Comparison of ENCODE assay signal across 1 mouse cellular context in the genomic region with DNA sequence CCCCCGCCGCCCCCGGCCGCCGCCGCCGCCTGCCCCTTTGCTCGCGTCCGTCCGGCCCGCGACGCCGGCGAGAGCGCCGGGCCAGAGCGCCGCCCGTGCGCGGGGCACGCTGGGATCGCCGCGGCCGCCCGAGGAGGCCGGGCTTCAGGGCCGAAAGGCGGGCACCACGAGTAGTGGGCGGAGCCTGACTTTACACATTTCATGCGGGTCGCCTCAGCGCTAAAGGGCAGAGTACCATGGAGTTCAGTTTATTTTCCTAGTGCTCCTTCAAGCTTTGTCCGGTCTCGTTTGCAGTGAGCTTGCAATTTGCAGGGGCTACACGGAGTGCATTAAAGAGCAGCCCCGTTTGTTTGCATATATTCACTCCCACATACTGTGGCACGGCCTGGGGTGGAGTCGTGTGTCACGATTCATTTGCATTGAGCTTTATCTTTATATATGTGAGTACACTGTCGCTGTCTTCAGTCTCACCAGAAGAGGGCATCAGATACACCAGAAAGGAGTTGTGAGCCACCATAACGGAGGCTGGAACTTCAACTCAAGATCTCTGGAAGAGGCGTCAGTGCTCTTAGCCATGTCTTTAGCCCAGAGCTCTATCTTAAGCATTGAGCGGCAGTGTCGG.
A peak's percentile ranks its signal among the peaks of the same experiment; 100 is the strongest.
TF ChIP-seq lines count a peak whose summit lies in the region.

A gene (minus strand): TSS at position 136 of the 622 bp plus-strand sequence.

TF ChIP-seq in CH12.LX, 34 proteins besides CTCF, POLR2A, EP300 and RAD21 (continued from another document):
- peak; percentile 66 for TF ChIP-seq MAZ (IDR thresholded peaks at IDR 0.05; ENCODE audit: low read depth, low read length)
- TF ChIP-seq ELF1 (IDR thresholded peaks at IDR 0.05; ENCODE audit: low read depth, low read length): no peak
- TF ChIP-seq ZKSCAN1 (IDR thresholded peaks at IDR 0.05; ENCODE audit: borderline replicate concordance, low read depth, low read length): no peak
- TF ChIP-seq MAX (IDR thresholded peaks at IDR 0.05; ENCODE audit: low read length): peak; percentile 85
- TF ChIP-seq KAT2A (IDR thresholded peaks at IDR 0.05; ENCODE audit: insufficient replicate concordance, low read length): no peak
- peak; percentile 52 for TF ChIP-seq JUND (conservative IDR thresholded peaks at IDR 0.05; ENCODE audit: low read depth, low read length)
- peak; percentile 74; the same call in 1 of the 2 replicates for TF ChIP-seq E2F4 (IDR thresholded peaks at IDR 0.05; ENCODE audit: insufficient replicate concordance, low read depth, low read length)
- TF ChIP-seq JUN (IDR thresholded peaks at IDR 0.05; ENCODE audit: insufficient read depth, low read depth, low read length): no peak
- peak; percentile 86 for TF ChIP-seq MYC (IDR thresholded peaks at IDR 0.05; ENCODE audit: low read depth, low read length)
- no peak for TF ChIP-seq PAX5 (IDR thresholded peaks at IDR 0.05; ENCODE audit: low read length)
- peak; percentile 41 for TF ChIP-seq MXI1 (IDR thresholded peaks at IDR 0.05; ENCODE audit: low read depth, low read length)
- no peak; the same call in 1 of the 2 replicates for TF ChIP-seq SIN3A (IDR thresholded peaks at IDR 0.05; ENCODE audit: low read length)
- 0 out of 2 replicates have a peak, but pooled peaks have one; percentile 19 for TF ChIP-seq ZNF384 (IDR thresholded peaks at IDR 0.05; ENCODE audit: low read depth, low read length)
- TF ChIP-seq USF1 (IDR thresholded peaks at IDR 0.05; ENCODE audit: low read depth, low read length): no peak
- TF ChIP-seq IRF4 (IDR thresholded peaks at IDR 0.05; ENCODE audit: low read depth, low read length): peak; percentile 65; the same call in 1 of the 2 replicates
- 0 out of 2 replicates have a peak, but pooled peaks have one; percentile 29 for TF ChIP-seq CHD2 (IDR thresholded peaks at IDR 0.05; ENCODE audit: low read length)
- peak; percentile 73 for TF ChIP-seq ZMIZ1 (IDR thresholded peaks at IDR 0.05; ENCODE audit: low read depth, low read length)
- no peak for TF ChIP-seq POLR2AphosphoS2 (IDR thresholded peaks at IDR 0.05; ENCODE audit: low read depth, low read length)
- peak; percentile 78 for TF ChIP-seq BHLHE40 (IDR thresholded peaks at IDR 0.05; ENCODE audit: low read depth, low read length)
- TF ChIP-seq TBP (conservative IDR thresholded peaks at IDR 0.05; ENCODE audit: low read depth, low read length): 0 out of 2 replicates have a peak, but pooled peaks have one; percentile 48
